Mouse (Mus musculus): Measurements from ENCODE around the gene Clec18a.
A peak's percentile ranks its signal among the peaks of the same experiment; 100 is the strongest.
"Not testable (repeated sequence)": the region's sequence is repeated elsewhere in the genome, so short reads cannot be mapped to it uniquely, and the experiment has no call there.

Clec18a gene

GRCm38 (mm10) chr8:111056158-111056663 lies 36.0 kb downstream of the Clec18a start, which contains the start of gene Exosc6:
Gene Exosc6 (plus strand): TSS chr8:111056339.
- ATAC-seq (ENCODE audit: low TSS enrichment) = peak; percentile 94

GRCm38 (mm10) chr8:111055661-111056060 lies 36.6 kb downstream of the Clec18a start:
- ATAC-seq (ENCODE audit: low TSS enrichment) = no peak

GRCm38 (mm10) chr8:111055031-111055634 lies 37.1 kb downstream of the Clec18a start:
- no peak for ATAC-seq (ENCODE audit: low TSS enrichment)

GRCm38 (mm10) chr8:111053827-111054518 lies 38.3 kb downstream of the Clec18a start:
- no peak for ATAC-seq (ENCODE audit: low TSS enrichment)

GRCm38 (mm10) chr8:111049106-111049505 lies 43.1 kb downstream of the Clec18a start:
- ATAC-seq (ENCODE audit: low TSS enrichment) = no peak

- no peak for ATAC-seq (ENCODE audit: low TSS enrichment)
Measured at GRCm38 (mm10) chr8:111048694-111049093, 43.5 kb downstream of the Clec18a start.

- ATAC-seq (ENCODE audit: low TSS enrichment) = no peak
Measured at GRCm38 (mm10) chr8:111044003-111044734, 48.1 kb downstream of the Clec18a start.

GRCm38 (mm10) chr8:111042546-111042945 lies 49.7 kb downstream of the Clec18a start:
- no peak for ATAC-seq (ENCODE audit: low TSS enrichment)

- ATAC-seq (ENCODE audit: low TSS enrichment) = no peak
Measured at GRCm38 (mm10) chr8:111036591-111036990, 55.6 kb downstream of the Clec18a start.

- no peak for ATAC-seq (ENCODE audit: low TSS enrichment)
Measured at GRCm38 (mm10) chr8:111034276-111034675, 58.0 kb downstream of the Clec18a start.

- peak; percentile 100 for ATAC-seq (ENCODE audit: low TSS enrichment)
Measured at GRCm38 (mm10) chr8:111033482-111034215, 58.6 kb downstream of the Clec18a start.

GRCm38 (mm10) chr8:111032916-111033315 lies 59.3 kb downstream of the Clec18a start, which contains the start of gene Aars:
Gene Aars (plus strand): TSS chr8:111033144.
- ATAC-seq (ENCODE audit: low TSS enrichment) = no peak

- no peak for ATAC-seq (ENCODE audit: low TSS enrichment)
Measured at GRCm38 (mm10) chr8:111031572-111031971, 60.7 kb downstream of the Clec18a start, which contains the start of gene Ddx19b. Gene Ddx19b (minus strand): TSS chr8:111031751.

- ATAC-seq (ENCODE audit: low TSS enrichment) = no peak
Measured at GRCm38 (mm10) chr8:111030045-111030444, 62.2 kb downstream of the Clec18a start.

GRCm38 (mm10) chr8:111029589-111029988 lies 62.6 kb downstream of the Clec18a start:
- no peak for ATAC-seq (ENCODE audit: low TSS enrichment)

GRCm38 (mm10) chr8:111027391-111027937 lies 64.8 kb downstream of the Clec18a start:
- ATAC-seq (ENCODE audit: low TSS enrichment) = peak; percentile 100

GRCm38 (mm10) chr8:111026609-111027008 lies 65.6 kb downstream of the Clec18a start:
- ATAC-seq (ENCODE audit: low TSS enrichment) = not testable (repeated sequence)

GRCm38 (mm10) chr8:111010230-111010991 lies 81.8 kb downstream of the Clec18a start:
- not testable (repeated sequence) for ATAC-seq (ENCODE audit: low TSS enrichment)

Measured in frontal cortex, adult (tissue).